Mouse (Mus musculus): ENCODE measurements around the gene Wasf2.

The Wasf2 gene

GRCm38 (mm10) chr4:133106691-133107090 is 23.6 kb upstream of the Wasf2 start:
- Histone ChIP-seq H3K9me3 (ENCODE audit: low read length) (no peaks in the 10 kb centered on the region), H3K27me3 (ENCODE audit: insufficient read depth, low read length) (no peaks in the 10 kb centered on the region), H3K4me3 (replicated peaks; ENCODE audit: low read length) (0 out of 2 replicates have a peak overlapping the region, but pooled peaks have one; percentile 60), H3K4me1 (replicated peaks; ENCODE audit: low read depth, low read length) (peaks cover 88% of the 10 kb centered on the region), H3K36me3 (ENCODE audit: insufficient read depth, low read length) (no peaks in the 10 kb centered on the region)
- TF ChIP-seq CTCF (conservative IDR thresholded peaks at IDR 0.05; ENCODE audit: low read length): no peak
- no peak for TF ChIP-seq NANOG (IDR thresholded peaks at IDR 0.05; ENCODE audit: borderline replicate concordance, low read length)
- no peak for TF ChIP-seq POU5F1 (IDR thresholded peaks at IDR 0.05; ENCODE audit: borderline replicate concordance, low read length)

DNA sequence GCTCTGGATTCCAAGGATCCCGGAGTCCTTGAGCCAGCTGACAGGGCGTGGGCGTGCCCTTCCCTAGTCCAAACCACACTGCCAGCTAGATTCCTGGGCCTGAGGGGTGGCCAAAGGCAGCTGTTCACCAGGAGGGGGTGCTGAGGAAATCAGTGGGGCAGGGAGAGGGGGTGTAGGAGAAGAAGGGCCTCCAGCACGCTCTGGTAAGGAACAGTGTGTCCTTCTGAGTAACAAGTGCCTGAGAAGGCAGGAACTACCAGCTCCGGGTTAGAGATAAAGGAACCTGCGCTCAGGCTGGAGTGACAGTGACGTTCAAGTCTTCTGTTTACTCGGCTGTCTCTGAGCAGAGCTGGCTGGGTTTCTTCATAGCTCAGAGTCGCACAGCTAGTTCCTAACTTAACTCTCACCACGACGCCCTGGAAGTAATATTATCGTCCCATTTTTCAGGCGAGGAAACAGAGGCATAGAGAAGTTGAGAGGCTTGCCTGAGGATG is 22.5 kb upstream of the Wasf2 start:
- Histone ChIP-seq H3K27me3 (ENCODE audit: insufficient read depth, low read length) (no peaks in the 10 kb centered on the region), H3K4me3 (replicated peaks; ENCODE audit: low read length) (peak overlapping the region; percentile 60), H3K4me1 (replicated peaks; ENCODE audit: low read depth, low read length) (peaks cover 88% of the 10 kb centered on the region), H3K9me3 (ENCODE audit: low read length) (no peaks in the 10 kb centered on the region), H3K36me3 (ENCODE audit: insufficient read depth, low read length) (no peaks in the 10 kb centered on the region)
- TF ChIP-seq CTCF (conservative IDR thresholded peaks at IDR 0.05; ENCODE audit: low read length) (no peak), POU5F1 (IDR thresholded peaks at IDR 0.05; ENCODE audit: borderline replicate concordance, low read length) (no peak), NANOG (IDR thresholded peaks at IDR 0.05; ENCODE audit: borderline replicate concordance, low read length) (no peak)

DNA sequence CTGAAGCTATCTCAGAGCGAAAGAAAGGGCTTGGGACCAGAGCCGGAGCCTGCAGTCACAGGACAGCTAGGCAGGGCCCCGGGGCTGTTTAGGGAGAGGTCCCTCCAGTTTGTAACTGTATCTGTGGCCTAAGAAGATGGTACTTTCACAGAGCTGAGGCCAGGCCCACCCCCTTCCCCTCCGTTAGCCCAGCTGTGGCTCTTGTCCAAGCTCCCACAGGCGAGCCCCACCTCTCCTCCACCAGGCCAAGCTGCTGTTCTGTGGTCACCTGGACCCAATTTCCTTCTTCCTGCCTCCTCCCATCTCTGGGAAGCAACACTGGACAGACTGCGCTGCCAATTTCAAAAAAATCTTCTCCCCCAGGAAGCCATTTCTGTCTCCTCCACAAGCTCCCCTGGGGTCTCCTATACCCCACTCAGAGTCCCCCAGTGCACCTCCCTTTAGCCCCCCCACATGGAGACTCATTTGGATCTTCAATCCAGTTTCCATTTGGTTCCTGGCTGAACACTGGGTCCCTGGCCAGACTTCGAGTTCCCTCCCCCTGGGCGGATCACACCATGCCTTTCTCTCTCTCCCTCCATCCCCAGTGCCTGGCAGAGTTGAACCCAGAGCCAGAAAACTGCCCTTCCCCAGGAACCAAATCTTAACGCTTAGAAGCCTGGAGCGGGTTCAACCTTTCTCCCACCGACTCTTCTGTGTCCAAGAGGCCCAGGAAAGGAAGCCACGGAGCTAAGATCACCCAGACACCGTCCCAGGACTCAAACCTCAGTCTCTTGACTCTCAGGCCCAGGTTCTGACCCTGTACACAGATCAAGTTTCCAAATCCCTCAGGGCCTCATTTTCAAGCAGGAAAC is 21.6 kb upstream of the Wasf2 start:
- H3K9me3 ChIP-seq (ENCODE audit: low read length): no peaks in the 10 kb centered on the region
- no peak for TF ChIP-seq NANOG (IDR thresholded peaks at IDR 0.05; ENCODE audit: borderline replicate concordance, low read length)
- TF ChIP-seq POU5F1 (IDR thresholded peaks at IDR 0.05; ENCODE audit: borderline replicate concordance, low read length): no peak
- TF ChIP-seq CTCF (conservative IDR thresholded peaks at IDR 0.05; ENCODE audit: low read length): no peak
- no peaks in the 10 kb centered on the region for H3K27me3 ChIP-seq (ENCODE audit: insufficient read depth, low read length)
- H3K4me1 ChIP-seq (replicated peaks; ENCODE audit: low read depth, low read length): peaks cover 89% of the 10 kb centered on the region
- H3K4me3 ChIP-seq (replicated peaks; ENCODE audit: low read length): peak overlapping the region; percentile 60
- H3K36me3 ChIP-seq (ENCODE audit: insufficient read depth, low read length): no peaks in the 10 kb centered on the region

- TF ChIP-seq POU5F1 (IDR thresholded peaks at IDR 0.05; ENCODE audit: borderline replicate concordance, low read length) (no peak), CTCF (conservative IDR thresholded peaks at IDR 0.05; ENCODE audit: low read length) (no peak), NANOG (IDR thresholded peaks at IDR 0.05; ENCODE audit: borderline replicate concordance, low read length) (no peak)
- Histone ChIP-seq H3K36me3 (ENCODE audit: insufficient read depth, low read length) (no peaks in the 10 kb centered on the region), H3K27me3 (ENCODE audit: insufficient read depth, low read length) (no peaks in the 10 kb centered on the region), H3K9me3 (ENCODE audit: low read length) (no peaks in the 10 kb centered on the region), H3K4me1 (replicated peaks; ENCODE audit: low read depth, low read length) (peaks cover 94% of the 10 kb centered on the region), H3K4me3 (replicated peaks; ENCODE audit: low read length) (peak overlapping the region; percentile 60)
Measured at GRCm38 (mm10) chr4:133109335-133109801, 20.9 kb upstream of the Wasf2 start.

- Histone ChIP-seq H3K9me3 (ENCODE audit: low read length) (no peaks in the 10 kb centered on the region), H3K4me1 (replicated peaks; ENCODE audit: low read depth, low read length) (peaks cover 98% of the 10 kb centered on the region), H3K27me3 (ENCODE audit: insufficient read depth, low read length) (no peaks in the 10 kb centered on the region), H3K36me3 (ENCODE audit: insufficient read depth, low read length) (no peaks in the 10 kb centered on the region), H3K4me3 (replicated peaks; ENCODE audit: low read length) (no peak overlapping the region)
- TF ChIP-seq POU5F1 (IDR thresholded peaks at IDR 0.05; ENCODE audit: borderline replicate concordance, low read length) (no peak), NANOG (IDR thresholded peaks at IDR 0.05; ENCODE audit: borderline replicate concordance, low read length) (no peak), CTCF (conservative IDR thresholded peaks at IDR 0.05; ENCODE audit: low read length) (no peak)
Measured at GRCm38 (mm10) chr4:133112175-133112838, 18.0 kb upstream of the Wasf2 start.

DNA sequence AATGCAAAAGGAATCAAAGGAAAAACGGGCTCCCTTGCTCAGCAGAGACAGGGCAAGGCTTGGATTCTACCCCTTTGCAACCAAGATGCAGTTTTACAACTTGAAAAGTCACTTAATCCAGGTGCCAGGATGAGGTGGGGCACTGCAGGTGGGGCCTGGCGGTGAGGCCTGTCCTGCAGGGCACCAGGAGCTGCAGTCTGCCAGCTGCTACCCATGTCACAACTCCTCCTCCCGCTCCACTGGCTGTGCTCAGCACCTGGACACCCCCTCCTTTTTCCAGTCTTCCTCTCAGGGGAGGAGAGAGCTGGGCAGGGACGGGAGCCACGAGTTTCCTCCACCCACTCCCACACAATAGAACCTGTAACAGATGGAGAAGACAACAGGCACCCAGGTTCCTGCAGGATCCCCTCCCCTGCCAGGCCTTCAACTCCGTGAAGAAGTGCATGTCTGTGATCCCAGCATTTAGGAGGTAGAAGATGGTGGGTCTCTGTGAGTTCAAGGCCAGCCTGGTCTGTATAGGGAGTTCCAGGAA is 16.9 kb upstream of the Wasf2 start:
- peaks cover 94% of the 10 kb centered on the region for H3K4me1 ChIP-seq (replicated peaks; ENCODE audit: low read depth, low read length)
- no peaks in the 10 kb centered on the region for H3K27me3 ChIP-seq (ENCODE audit: insufficient read depth, low read length)
- no peaks in the 10 kb centered on the region for H3K36me3 ChIP-seq (ENCODE audit: insufficient read depth, low read length)
- H3K4me3 ChIP-seq (replicated peaks; ENCODE audit: low read length): peak overlapping the region; percentile 43
- no peak for TF ChIP-seq POU5F1 (IDR thresholded peaks at IDR 0.05; ENCODE audit: borderline replicate concordance, low read length)
- TF ChIP-seq CTCF (conservative IDR thresholded peaks at IDR 0.05; ENCODE audit: low read length): no peak
- no peak for TF ChIP-seq NANOG (IDR thresholded peaks at IDR 0.05; ENCODE audit: borderline replicate concordance, low read length)
- no peaks in the 10 kb centered on the region for H3K9me3 ChIP-seq (ENCODE audit: low read length)

DNA sequence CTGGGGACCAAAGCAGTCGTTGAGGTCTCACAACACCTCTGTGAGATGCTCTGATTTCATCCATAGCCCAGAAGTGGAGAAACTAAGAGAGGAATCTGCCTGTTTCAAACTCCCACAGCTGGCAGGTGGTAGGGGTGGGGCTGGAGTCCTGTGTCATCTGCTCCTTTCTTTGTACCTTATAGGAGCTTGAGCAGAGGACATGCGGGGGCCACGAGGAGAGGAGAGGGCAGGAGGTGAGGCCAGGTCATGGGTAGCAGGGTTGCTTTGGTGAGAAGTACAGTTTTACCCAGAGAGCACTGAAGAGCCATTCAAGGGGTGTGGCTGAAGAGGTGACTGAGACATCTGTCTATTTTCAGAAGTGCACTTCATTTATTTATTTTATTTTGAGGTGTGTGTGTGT is 15.5 kb upstream of the Wasf2 start:
- H3K36me3 ChIP-seq (ENCODE audit: insufficient read depth, low read length): no peaks in the 10 kb centered on the region
- no peaks in the 10 kb centered on the region for H3K9me3 ChIP-seq (ENCODE audit: low read length)
- H3K4me1 ChIP-seq (replicated peaks; ENCODE audit: low read depth, low read length): peaks cover 94% of the 10 kb centered on the region
- TF ChIP-seq NANOG (IDR thresholded peaks at IDR 0.05; ENCODE audit: borderline replicate concordance, low read length) (no peak), POU5F1 (IDR thresholded peaks at IDR 0.05; ENCODE audit: borderline replicate concordance, low read length) (no peak), CTCF (conservative IDR thresholded peaks at IDR 0.05; ENCODE audit: low read length) (no peak)
- no peak overlapping the region for H3K4me3 ChIP-seq (replicated peaks; ENCODE audit: low read length)
- H3K27me3 ChIP-seq (ENCODE audit: insufficient read depth, low read length): no peaks in the 10 kb centered on the region

Data from E14TG2a.4 (cell line).